Mouse (Mus musculus): ENCODE measurements around the gene Cux2.

- TF ChIP-seq CTCF (conservative IDR thresholded peaks at IDR 0.05; ENCODE audit: insufficient read depth, insufficient read length, low read depth, low read length) (peak; percentile 75), POLR2A (IDR thresholded peaks at IDR 0.05; ENCODE audit: low read depth, low read length) (no peak)
Observed at GRCm38 (mm10) chr5:121943472-121943871, 106.4 kb downstream of the Cux2 start.
